Mouse (Mus musculus) kidney, postnatal 0 days (tissue): Measurements from ENCODE around the gene Rnpep. TPM values are rescaled to one million over a fixed set of nuclear protein-coding genes. Genes with fewer than 3 reads are reported as not detected.
A peak's percentile ranks its signal among the peaks of the same experiment; 100 is the strongest.
"Not testable (repeated sequence)": the region's sequence is repeated elsewhere in the genome, so short reads cannot be mapped to it uniquely, and the experiment has no call there.

Experiments
- ATAC-seq: fragments of 200-750 bp; cut with Nextera tagmentation; replicated peaks from 2 replicates; pipeline ENCODE4 v1.8.0; 2017; ENCODE audit warnings: low read depth, moderate number of reproducible peaks, moderate TSS enrichment, moderate library complexity; ENCODE audit not compliant: low FRiP score
- DNase-seq: peaks from one replicate; pipeline ENCODE4 v3.0.0-alpha.2; 2016; ENCODE audit warnings: low spot score
- H3K27ac ChIP-seq: fragments of 300-500 bp; sonication (generic); 2 replicates; pipeline ENCODE4 v1.5.1; 2014; ENCODE audit warnings: mild to moderate bottlenecking
- H3K27me3 ChIP-seq: fragments of 300-500 bp; sonication (generic); 2 replicates; pipeline ENCODE4 v1.6.1; 2014; ENCODE audit warnings: low read length, mixed read lengths; ENCODE audit not compliant: insufficient read depth
- H3K36me3 ChIP-seq: fragments of 300-500 bp; sonication (generic); 2 replicates; pipeline ENCODE4 v1.6.1; 2014; ENCODE audit warnings: low read length, mixed read lengths; ENCODE audit not compliant: insufficient read depth
- H3K4me1 ChIP-seq: fragments of 300-500 bp; sonication (generic); replicated peaks from 2 replicates; pipeline ENCODE4 v1.6.1; 2014; ENCODE audit warnings: antibody characterized with exemption, low read length, mixed read lengths; ENCODE audit not compliant: insufficient read depth
- H3K4me2 ChIP-seq: fragments of 300-500 bp; sonication (generic); 2 replicates; pipeline ENCODE4 v1.6.1; 2014; ENCODE audit warnings: mild to moderate bottlenecking, low read length, moderate library complexity, mixed read lengths
- H3K4me3 ChIP-seq: fragments of 300-500 bp; sonication (generic); replicated peaks from 2 replicates; pipeline ENCODE4 v1.5.1; 2014; ENCODE audit warnings: low read depth, low read length
- H3K9ac ChIP-seq: fragments of 300-500 bp; sonication (generic); 2 replicates; pipeline ENCODE4 v1.6.1; 2014; ENCODE audit warnings: low read depth, low read length
- H3K9me3 ChIP-seq: fragments of 300-500 bp; sonication (generic); replicated peaks from 2 replicates; pipeline ENCODE4 v1.6.1; 2016; ENCODE audit warnings: low read length, inconsistent platforms, mixed read lengths
- CTCF ChIP-seq: IDR thresholded peaks from 2 replicates; pipeline ENCODE4 v1.5.1; 2016; ENCODE audit warnings: antibody characterized with exemption, low read depth, mild to moderate bottlenecking, moderate library complexity
- WGBS: fragments of 180-500 bp; shearing (Covaris S2); extraction: QIAGEN DNeasy Blood & Tissue Kit; methylation state at CpG from one replicate; pipeline ENCODE4 v1.1.7; 2014; 5-methylcytosine and 5-hydroxymethylcytosine counted together
- polyA plus RNA-seq: library from polyadenylated mRNA; unstranded; fragments of >200 nt; fragmentation: Nextera tagmentation; extraction: Ambion mirVana; gene quantifications from 2 replicates; pipeline ENCODE4 v1.2.1, GENCODE M21; 2015

The Rnpep gene
- polyA plus RNA-seq, 1 experiment from 2014 or later: 56.5 TPM

GRCm38 (mm10) chr1:135252854-135253253 lies 31.0 kb downstream of the Rnpep start:
- TF ChIP-seq CTCF: no peak
- no peak overlapping the region for H3K27ac ChIP-seq

GRCm38 (mm10) chr1:135251405-135251804 lies 32.5 kb downstream of the Rnpep start:
- 64% methylated on average over 8 of the region's 8 CpGs for WGBS
- Histone ChIP-seq H3K9ac (no peak overlapping the region), H3K27ac (no peak overlapping the region), H3K36me3 (no peaks in the 10 kb centered on the region), H3K27me3 (no peaks in the 10 kb centered on the region), H3K9me3 (no peaks in the 10 kb centered on the region), H3K4me3 (no peak overlapping the region), H3K4me1 (peaks cover 3% of the 10 kb centered on the region; the same call in 1 of the 2 replicates), H3K4me2 (no peak overlapping the region)
- TF ChIP-seq CTCF: no peak
- DNase-seq (no peak), ATAC-seq (no peak)

More at GRCm38 (mm10) chr1:135252854-135253253, 31.0 kb downstream of the Rnpep start:
- no peak overlapping the region for H3K4me2 ChIP-seq
- H3K9ac ChIP-seq: no peak overlapping the region
- no peaks in the 10 kb centered on the region for H3K9me3 ChIP-seq
- H3K4me1 ChIP-seq: peaks cover 3% of the 10 kb centered on the region; the same call in 1 of the 2 replicates
- ATAC-seq (no peak), DNase-seq (no peak)
- H3K36me3 ChIP-seq: no peaks in the 10 kb centered on the region
- H3K4me3 ChIP-seq: no peak overlapping the region
- no peaks in the 10 kb centered on the region for H3K27me3 ChIP-seq
- WGBS: 23% methylated on average over 4 of the region's 4 CpGs

- no peak overlapping the region for H3K27ac ChIP-seq
- H3K9ac ChIP-seq: no peak overlapping the region
- no peaks in the 10 kb centered on the region for H3K36me3 ChIP-seq
- H3K4me1 ChIP-seq: peaks cover 3% of the 10 kb centered on the region; the same call in 1 of the 2 replicates
- no peak overlapping the region for H3K4me2 ChIP-seq
- no peak for DNase-seq
- H3K4me3 ChIP-seq: no peak overlapping the region
- no peaks in the 10 kb centered on the region for H3K27me3 ChIP-seq
- no peak for TF ChIP-seq CTCF
- no peaks in the 10 kb centered on the region for H3K9me3 ChIP-seq
- no peak for ATAC-seq
- WGBS: 65% methylated on average over 2 of the region's 3 CpGs
Measured at GRCm38 (mm10) chr1:135250706-135251105, 33.2 kb downstream of the Rnpep start.

DNA sequence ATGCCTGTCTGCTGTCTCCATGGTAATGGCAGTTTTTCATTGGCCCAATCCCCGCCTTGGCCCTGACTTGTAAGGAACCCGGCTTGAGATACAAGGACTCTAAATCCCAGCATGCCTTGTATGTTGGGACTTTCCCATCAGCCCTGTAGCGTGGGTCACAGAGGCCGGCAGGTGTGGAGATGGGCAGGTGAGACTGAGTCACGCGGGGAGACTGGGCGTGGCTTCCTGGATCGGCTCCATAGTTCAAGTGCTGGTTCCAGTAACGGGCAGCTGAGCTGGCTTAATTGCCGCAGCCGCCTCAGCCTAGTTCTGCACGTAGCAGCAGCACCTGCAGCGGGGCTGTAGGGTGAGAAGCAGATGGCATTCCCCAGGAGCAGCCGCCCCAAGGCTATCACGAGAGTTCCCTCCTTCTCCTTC lies 35.4 kb downstream of the Rnpep start:
- Histone ChIP-seq H3K27ac (peak overlapping the region; percentile 25; the same call in 1 of the 2 replicates), H3K36me3 (no peaks in the 10 kb centered on the region), H3K4me2 (peak overlapping the region; percentile 26; the same call in 1 of the 2 replicates), H3K9ac (0 out of 2 replicates have a peak overlapping the region, but pooled peaks have one; percentile 2), H3K4me3 (no peak overlapping the region), H3K4me1 (no peaks in the 10 kb centered on the region), H3K9me3 (no peaks in the 10 kb centered on the region), H3K27me3 (no peaks in the 10 kb centered on the region)
- 7% methylated on average over 15 of the region's 15 CpGs for whole genome bisulfite sequencing
- ATAC-seq (peak; percentile 92), DNase-seq (peak; percentile 50)
- no peak for TF ChIP-seq CTCF

DNA sequence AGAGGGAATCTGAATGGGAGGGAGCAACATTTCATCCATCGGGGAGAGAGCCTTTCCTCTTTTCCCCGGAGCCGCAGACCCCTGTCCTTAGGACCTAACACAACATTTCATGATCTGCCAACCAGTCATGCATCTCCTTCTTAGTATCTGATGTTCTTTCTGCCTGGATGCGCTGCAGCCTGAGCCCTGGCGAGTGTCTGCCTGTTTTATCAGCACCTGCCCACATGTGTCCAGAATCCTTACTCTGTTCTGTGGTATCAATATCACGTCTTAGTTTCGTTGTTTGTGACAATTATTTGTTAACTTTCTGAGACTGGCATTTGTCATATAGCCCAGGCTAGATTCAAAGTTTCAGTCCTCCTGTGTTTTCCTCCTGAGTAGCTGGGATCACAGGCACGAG lies 39.9 kb downstream of the Rnpep start:
- Histone ChIP-seq H3K4me3 (no peak overlapping the region), H3K27me3 (no peaks in the 10 kb centered on the region), H3K4me1 (no peaks in the 10 kb centered on the region), H3K36me3 (no peaks in the 10 kb centered on the region), H3K9ac (no peak overlapping the region), H3K4me2 (no peak overlapping the region), H3K27ac (no peak overlapping the region), H3K9me3 (no peaks in the 10 kb centered on the region)
- DNase-seq (no peak), ATAC-seq (no peak)
- no peak for TF ChIP-seq CTCF
- WGBS: 67% methylated on average over 8 of the region's 8 CpGs

DNA sequence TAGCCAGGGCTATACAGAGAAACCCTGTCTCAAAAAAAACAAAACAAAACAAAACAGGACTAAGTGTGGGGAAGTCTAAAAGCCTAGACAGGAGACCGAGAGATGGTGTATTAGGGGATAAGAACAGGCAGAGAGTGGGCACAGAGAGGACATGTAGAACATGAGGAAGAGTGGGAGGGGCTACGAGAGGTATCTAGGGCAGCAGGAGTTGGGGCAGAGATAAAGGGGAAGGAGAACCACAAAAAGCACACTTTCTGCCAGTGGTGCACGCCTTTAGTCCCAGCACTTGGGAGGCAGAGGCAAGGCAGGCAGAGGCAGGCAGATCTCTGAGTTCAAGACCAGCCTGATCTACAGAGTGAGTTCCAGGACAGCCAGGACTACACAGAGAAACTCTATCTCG lies 43.7 kb downstream of the Rnpep start:
- not testable (repeated sequence) for ATAC-seq, H3K9ac ChIP-seq, H3K9me3 ChIP-seq, H3K4me1 ChIP-seq, H3K4me3 ChIP-seq, H3K36me3 ChIP-seq, H3K4me2 ChIP-seq, DNase-seq, H3K27ac ChIP-seq, H3K27me3 ChIP-seq
- WGBS: 92% methylated on average over 4 of the region's 4 CpGs
